Mouse (Mus musculus) kidney, embryonic 15.5 days (tissue): Measurements from ENCODE around the gene Morf4l1. TPM values are rescaled to one million over a fixed set of nuclear protein-coding genes. Genes with fewer than 3 reads are reported as not detected.
A peak's percentile ranks its signal among the peaks of the same experiment; 100 is the strongest.
"Not testable (repeated sequence)": the region's sequence is repeated elsewhere in the genome, so short reads cannot be mapped to it uniquely, and the experiment has no call there.

ENCODE experiments used
- ATAC-seq: fragments of 200-750 bp; cut with Nextera tagmentation; replicated peaks from 2 replicates; pipeline ENCODE4 v1.8.0; 2017; ENCODE audit warnings: moderate TSS enrichment; ENCODE audit not compliant: low FRiP score
- H3K27ac ChIP-seq: fragments of 300-500 bp; sonication (generic); 2 replicates; pipeline ENCODE4 v1.5.1; 2015; ENCODE audit warnings: mild to moderate bottlenecking, inconsistent platforms
- H3K27me3 ChIP-seq: fragments of 300-500 bp; sonication (generic); 2 replicates; pipeline ENCODE4 v1.6.1; 2015; ENCODE audit warnings: inconsistent platforms
- H3K36me3 ChIP-seq: fragments of 300-500 bp; sonication (generic); 2 replicates; pipeline ENCODE4 v1.6.1; 2015; ENCODE audit warnings: inconsistent platforms
- H3K4me1 ChIP-seq: fragments of 300-500 bp; sonication (generic); 2 replicates; pipeline ENCODE4 v1.6.1; 2015; ENCODE audit warnings: inconsistent platforms
- H3K4me2 ChIP-seq: fragments of 300-500 bp; sonication (generic); 2 replicates; pipeline ENCODE4 v1.6.1; 2015; ENCODE audit warnings: moderate library complexity, mild to moderate bottlenecking, inconsistent platforms
- H3K4me3 ChIP-seq: fragments of 300-500 bp; sonication (generic); replicated peaks from 2 replicates; pipeline ENCODE4 v1.5.1; 2015; ENCODE audit warnings: mild to moderate bottlenecking, inconsistent platforms
- H3K9ac ChIP-seq: fragments of 300-500 bp; sonication (generic); 2 replicates; pipeline ENCODE4 v1.6.1; 2015; ENCODE audit warnings: mild to moderate bottlenecking, inconsistent platforms
- H3K9me3 ChIP-seq: fragments of 300-500 bp; sonication (generic); replicated peaks from 2 replicates; pipeline ENCODE4 v1.6.1; 2016; ENCODE audit warnings: inconsistent platforms
- WGBS: fragments of 180-500 bp; shearing (Covaris S2); methylation state at CpG from one replicate; pipeline ENCODE4 v1.1.7; 2015; ENCODE audit warnings: mixed read lengths; 5-methylcytosine and 5-hydroxymethylcytosine counted together
- polyA plus RNA-seq: library from polyadenylated mRNA; unstranded; fragments of >200 nt; fragmentation: Nextera tagmentation; extraction: Ambion mirVana; gene quantifications from 2 replicates; pipeline ENCODE4 v1.2.1, GENCODE M21; 2015

Gene Morf4l1
- polyA plus RNA-seq, 1 experiment from 2014 or later, result 441 TPM

GRCm38 (mm10) chr9:90081961-90082360 lies 32.6 kb downstream of the Morf4l1 start:
- H3K4me2 ChIP-seq, H3K4me3 ChIP-seq, H3K9ac ChIP-seq, H3K9me3 ChIP-seq, H3K27ac ChIP-seq, H3K27me3 ChIP-seq, H3K4me1 ChIP-seq, ATAC-seq: not testable (repeated sequence)
- WGBS, result 89% methylated on average over 6 of the region's 6 CpGs
- peaks cover 12% of the 10 kb centered on the region for H3K36me3 ChIP-seq

- no peak overlapping the region for H3K4me3 ChIP-seq
- no peaks in the 10 kb centered on the region for H3K27me3 ChIP-seq
- ATAC-seq, result peak; percentile 66
- H3K4me2 ChIP-seq, result no peak overlapping the region
- H3K9ac ChIP-seq, result no peak overlapping the region
- H3K9me3 ChIP-seq, result no peaks in the 10 kb centered on the region
- no peak overlapping the region for H3K27ac ChIP-seq
- H3K4me1 ChIP-seq, result no peaks in the 10 kb centered on the region
- 62% methylated on average over 8 of the region's 8 CpGs for WGBS
- H3K36me3 ChIP-seq, result no peaks in the 10 kb centered on the region
Measured at GRCm38 (mm10) chr9:90076849-90077461, 37.6 kb downstream of the Morf4l1 start.

- H3K36me3 ChIP-seq, result no peaks in the 10 kb centered on the region
- H3K4me1 ChIP-seq, result no peaks in the 10 kb centered on the region
- H3K9ac ChIP-seq, result no peak overlapping the region
- H3K4me2 ChIP-seq, result no peak overlapping the region
- H3K27me3 ChIP-seq, result no peaks in the 10 kb centered on the region
- H3K4me3 ChIP-seq, result no peak overlapping the region
- no peaks in the 10 kb centered on the region for H3K9me3 ChIP-seq
- H3K27ac ChIP-seq, result no peak overlapping the region
- WGBS, result 90% methylated on average over 5 of the region's 5 CpGs
- ATAC-seq, result no peak
Measured at GRCm38 (mm10) chr9:90076131-90076530, 38.4 kb downstream of the Morf4l1 start.

GRCm38 (mm10) chr9:90075336-90075735 lies 39.2 kb downstream of the Morf4l1 start:
- Histone ChIP-seq H3K27ac (no peak overlapping the region), H3K4me3 (no peak overlapping the region), H3K4me2 (no peak overlapping the region), H3K4me1 (no peaks in the 10 kb centered on the region), H3K27me3 (no peaks in the 10 kb centered on the region), H3K9ac (no peak overlapping the region), H3K36me3 (no peaks in the 10 kb centered on the region), H3K9me3 (no peaks in the 10 kb centered on the region)
- no peak for ATAC-seq
- WGBS, result 84% methylated on average over 4 of the region's 4 CpGs

GRCm38 (mm10) chr9:90070174-90070573 lies 44.4 kb downstream of the Morf4l1 start:
- Histone ChIP-seq H3K9ac (no peak overlapping the region), H3K27ac (peak overlapping the region; percentile 50), H3K4me3 (no peak overlapping the region), H3K36me3 (no peaks in the 10 kb centered on the region), H3K4me1 (no peaks in the 10 kb centered on the region), H3K9me3 (no peaks in the 10 kb centered on the region), H3K4me2 (no peak overlapping the region), H3K27me3 (no peaks in the 10 kb centered on the region)
- 75% methylated on average over 7 of the region's 7 CpGs for WGBS
- no peak for ATAC-seq

- no peaks in the 10 kb centered on the region for H3K9me3 ChIP-seq
- no peaks in the 10 kb centered on the region for H3K36me3 ChIP-seq
- H3K9ac ChIP-seq, result no peak overlapping the region
- 66% methylated on average over 7 of the region's 7 CpGs for WGBS
- ATAC-seq, result peak; percentile 67; the same call in 1 of the 2 replicates
- no peaks in the 10 kb centered on the region for H3K4me1 ChIP-seq
- no peak overlapping the region for H3K4me2 ChIP-seq
- H3K27ac ChIP-seq, result peak overlapping the region; percentile 50
- no peak overlapping the region for H3K4me3 ChIP-seq
- no peaks in the 10 kb centered on the region for H3K27me3 ChIP-seq
Measured at GRCm38 (mm10) chr9:90069485-90069884, 45.1 kb downstream of the Morf4l1 start.

GRCm38 (mm10) chr9:90068786-90069185 lies 45.8 kb downstream of the Morf4l1 start:
- H3K9me3 ChIP-seq, result no peaks in the 10 kb centered on the region
- H3K4me1 ChIP-seq, result no peaks in the 10 kb centered on the region
- no peaks in the 10 kb centered on the region for H3K36me3 ChIP-seq
- 81% methylated on average over 6 of the region's 6 CpGs for WGBS
- no peak overlapping the region for H3K9ac ChIP-seq
- no peak overlapping the region for H3K4me2 ChIP-seq
- H3K27me3 ChIP-seq, result no peaks in the 10 kb centered on the region
- ATAC-seq, result no peak; the same call in 1 of the 2 replicates
- H3K27ac ChIP-seq, result peak overlapping the region; percentile 49
- H3K4me3 ChIP-seq, result no peak overlapping the region

GRCm38 (mm10) chr9:90067341-90067740 lies 47.2 kb downstream of the Morf4l1 start:
- Histone ChIP-seq H3K27me3 (no peaks in the 10 kb centered on the region), H3K36me3 (no peaks in the 10 kb centered on the region), H3K4me1 (no peaks in the 10 kb centered on the region), H3K4me2 (no peak overlapping the region), H3K9ac (no peak overlapping the region), H3K4me3 (no peak overlapping the region), H3K9me3 (no peaks in the 10 kb centered on the region), H3K27ac (no peak overlapping the region)
- 71% methylated on average over 2 of the region's 2 CpGs for WGBS
- no peak for ATAC-seq

GRCm38 (mm10) chr9:90060932-90061331 lies 53.6 kb downstream of the Morf4l1 start:
- H3K4me2 ChIP-seq, ATAC-seq, H3K4me3 ChIP-seq, H3K27ac ChIP-seq, H3K27me3 ChIP-seq, H3K36me3 ChIP-seq, H3K4me1 ChIP-seq, H3K9me3 ChIP-seq, H3K9ac ChIP-seq: not testable (repeated sequence)
- WGBS, result 93% methylated on average over 5 of the region's 5 CpGs

- H3K9me3 ChIP-seq, result no peaks in the 10 kb centered on the region
- no peak for ATAC-seq
- no peak overlapping the region for H3K9ac ChIP-seq
- WGBS, result 90% methylated on average over 2 of the region's 2 CpGs
- H3K4me3 ChIP-seq, result no peak overlapping the region
- H3K4me1 ChIP-seq, result 0 out of 2 replicates have a peak, but pooled peaks cover 1% of the 10 kb centered on the region
- H3K4me2 ChIP-seq, result no peak overlapping the region
- H3K36me3 ChIP-seq, result no peaks in the 10 kb centered on the region
- no peaks in the 10 kb centered on the region for H3K27me3 ChIP-seq
- H3K27ac ChIP-seq, result no peak overlapping the region
Measured at GRCm38 (mm10) chr9:90060574-90060875, 54.0 kb downstream of the Morf4l1 start.

- no peaks in the 10 kb centered on the region for H3K27me3 ChIP-seq
- no peak for ATAC-seq
- WGBS, result 80% methylated on average over 9 of the region's 9 CpGs
Measured at GRCm38 (mm10) chr9:90059828-90060573, 54.6 kb downstream of the Morf4l1 start.

GRCm38 (mm10) chr9:90056716-90057115 lies 57.9 kb downstream of the Morf4l1 start:
- 96% methylated on average over 2 of the region's 2 CpGs for WGBS
- Histone ChIP-seq H3K27ac (no peak overlapping the region), H3K27me3 (no peaks in the 10 kb centered on the region), H3K4me3 (no peak overlapping the region), H3K4me1 (peaks cover 7% of the 10 kb centered on the region; the same call in 1 of the 2 replicates), H3K4me2 (no peak overlapping the region), H3K36me3 (no peaks in the 10 kb centered on the region), H3K9ac (no peak overlapping the region), H3K9me3 (no peaks in the 10 kb centered on the region)
- no peak for ATAC-seq

More at GRCm38 (mm10) chr9:90059828-90060573, 54.6 kb downstream of the Morf4l1 start:
- Histone ChIP-seq H3K4me2 (no peak overlapping the region), H3K9me3 (no peaks in the 10 kb centered on the region), H3K9ac (no peak overlapping the region), H3K4me3 (no peak overlapping the region), H3K27ac (no peak overlapping the region), H3K4me1 (0 out of 2 replicates have a peak, but pooled peaks cover 3% of the 10 kb centered on the region), H3K36me3 (no peaks in the 10 kb centered on the region)
